In genomic region chr10:81596611-81597010, GRCm38 (mm10) we compare ENCODE assay signal across 8 mouse cellular contexts. TPM values are rescaled to one million over a fixed set of nuclear protein-coding genes. Genes with fewer than 3 reads are reported as not detected.
DNase-seq lines count a peak whose midpoint lies in the region; ATAC-seq and TF ChIP-seq lines count a peak whose summit lies in the region.

No protein-coding gene starts in this region.

- H3K27me3 ChIP-seq in intestine, postnatal 0 days (replicated peaks; ENCODE audit: control insufficient read depth, insufficient read depth, low read length): no peaks in the 10 kb centered on the region
- H3K27me3 ChIP-seq in myocyte (ENCODE audit: control insufficient read depth, insufficient read depth, insufficient read length): no peaks in the 10 kb centered on the region

- peaks cover 7% of the 10 kb centered on the region; the same call in 1 of the 2 replicates for H3K4me1 ChIP-seq in intestine, postnatal 0 days (replicated peaks; ENCODE audit: control insufficient read depth, insufficient read depth, low read length)

- peak overlapping the region; percentile 53 for H3K4me2 ChIP-seq in intestine, postnatal 0 days (replicated peaks; ENCODE audit: low read depth)
- peak overlapping the region; percentile 80 for H3K4me2 ChIP-seq in myocyte (ENCODE audit: low read depth)

- H3K9ac ChIP-seq in intestine, postnatal 0 days (ENCODE audit: low read depth, low read length): 0 out of 2 replicates have a peak overlapping the region, but pooled peaks have one; percentile 26

- DNase-seq in cerebellum, adult 9-11 months: peak; percentile 41
- no peak for DNase-seq in cerebellum, adult 8-10 months
- peak; percentile 93 for DNase-seq in MN1 (ENCODE audit: low spot score)
- peak; percentile 56 for DNase-seq in gastrocnemius, postnatal 25 days
- DNase-seq in layer of hippocampus, postnatal 25 days (ENCODE audit: extremely low spot score in 1 of 2, low spot score in 1 of 2): no peak

- no peak overlapping the region for H3K27ac ChIP-seq in intestine, postnatal 0 days (ENCODE audit: low read depth, low read length)

- ATAC-seq in intestine, postnatal 0 days: no peak
- no peak for ATAC-seq in cerebellum, adult (ENCODE audit: insufficient number of reproducible peaks, low FRiP score, low TSS enrichment)

- no peak for TF ChIP-seq POLR2A in myocyte (IDR thresholded peaks at IDR 0.05; ENCODE audit: insufficient read length, low read depth)

- H3K36me3 ChIP-seq in intestine, postnatal 0 days (ENCODE audit: control insufficient read depth, insufficient read depth): no peaks in the 10 kb centered on the region
- no peaks in the 10 kb centered on the region for H3K36me3 ChIP-seq in myocyte (ENCODE audit: control insufficient read depth, insufficient read depth)

- peak overlapping the region; percentile 11; the same call in 1 of the 2 replicates for H3K4me3 ChIP-seq in intestine, postnatal 0 days (ENCODE audit: low read depth, low read length)
- peak overlapping the region; percentile 14 for H3K4me3 ChIP-seq in myocyte

- TF ChIP-seq CTCF in intestine, postnatal 0 days (IDR thresholded peaks at IDR 0.05; ENCODE audit: low read depth): no peak

- 62% methylated on average over 10 of the region's 10 CpGs for WGBS in intestine, postnatal 0 days

- H3ac ChIP-seq in myocyte (ENCODE audit: control insufficient read depth, insufficient read length): no peak overlapping the region

- H3K79me2 ChIP-seq in myocyte (ENCODE audit: control insufficient read depth, insufficient read depth): no peaks in the 10 kb centered on the region

- no peaks in the 10 kb centered on the region for H3K9me3 ChIP-seq in intestine, postnatal 0 days (ENCODE audit: control insufficient read depth)

TF ChIP-seq in myocyte, 11 proteins besides CTCF, POLR2A, EP300 and RAD21:
- TF ChIP-seq CEBPB (IDR thresholded peaks at IDR 0.05; ENCODE audit: insufficient read depth, poor library complexity, severe bottlenecking) (peak; percentile 90), MYOG (IDR thresholded peaks at IDR 0.05; ENCODE audit: control insufficient read depth in 1 of 3, insufficient read depth in 1 of 3, insufficient read length in 2 of 3, low read depth in 2 of 3) (no peak)

RNA-seq across cellular contexts. Expression of gene Tle6, which starts 4.3 kb away (rescaled TPM):
- total RNA-seq in gastrocnemius, postnatal 25 days (2021): 1 to 10 TPM; 3.9 to 6.8 TPM
- 3.9 and 4.2 TPM in 2 replicates for polyA plus RNA-seq in intestine, postnatal 0 days (2015; fragmentation: Nextera tagmentation; extraction: Ambion mirVana)
- polyA plus RNA-seq in myocyte (2012; fragmentation: generic; extraction: Trizol): 15.3 TPM
- total RNA-seq in layer of hippocampus, postnatal 25 days (2021): 1 to 10 TPM; 1.7 to 4.1 TPM

RNA-seq across cellular contexts. Expression of gene BC025920, which starts 9.5 kb away (rescaled TPM):
- 1 to 10 TPM; 1.8 to 2.5 TPM for total RNA-seq in gastrocnemius, postnatal 25 days (2021)
- polyA plus RNA-seq in intestine, postnatal 0 days (2015; fragmentation: Nextera tagmentation; extraction: Ambion mirVana): 0.18 and 0.20 TPM in 2 replicates
- polyA plus RNA-seq in myocyte (2012; fragmentation: generic; extraction: Trizol): 0.78 TPM
- 1 to 10 TPM; 4.2 to 4.4 TPM for total RNA-seq in layer of hippocampus, postnatal 25 days (2021)

RNA-seq across cellular contexts. Expression of gene Tle2, which starts 22.2 kb away (rescaled TPM):
- total RNA-seq in gastrocnemius, postnatal 25 days (2021): 1 to 10 TPM; 5.3 to 6.2 TPM
- polyA plus RNA-seq in intestine, postnatal 0 days (2015; fragmentation: Nextera tagmentation; extraction: Ambion mirVana): 3.0 and 5.2 TPM in 2 replicates
- polyA plus RNA-seq in myocyte (2012; fragmentation: generic; extraction: Trizol): 11.3 TPM
- 10 to 100 TPM; 22.5 to 32.3 TPM for total RNA-seq in layer of hippocampus, postnatal 25 days (2021)

RNA-seq across cellular contexts. Expression of gene Sirt6, which starts 31.0 kb away (rescaled TPM):
- total RNA-seq in gastrocnemius, postnatal 25 days (2021): 1 to 10 TPM; 3.8 to 5.2 TPM
- 13.5 and 13.9 TPM in 2 replicates for polyA plus RNA-seq in intestine, postnatal 0 days (2015; fragmentation: Nextera tagmentation; extraction: Ambion mirVana)
- 28.0 TPM for polyA plus RNA-seq in myocyte (2012; fragmentation: generic; extraction: Trizol)
- 10 to 100 TPM; 23.5 to 30.9 TPM for total RNA-seq in layer of hippocampus, postnatal 25 days (2021)

RNA-seq across cellular contexts. Expression of gene Ankrd24, which starts 31.7 kb away (rescaled TPM):
- 1 to 10 TPM; 5.9 to 9.5 TPM for total RNA-seq in gastrocnemius, postnatal 25 days (2021)
- 3.5 and 4.2 TPM in 2 replicates for polyA plus RNA-seq in intestine, postnatal 0 days (2015; fragmentation: Nextera tagmentation; extraction: Ambion mirVana)
- 11.8 TPM for polyA plus RNA-seq in myocyte (2012; fragmentation: generic; extraction: Trizol)
- 10 to 100 TPM; 30.8 to 39.0 TPM for total RNA-seq in layer of hippocampus, postnatal 25 days (2021)

Comparison
In these comparisons a context has a peak if more than half of its experiments do, and no peak if none do; other contexts are left out.
1. DNase-seq: peak in cerebellum, adult 9-11 months (single experiment), MN1 (single experiment) and gastrocnemius, postnatal 25 days (single experiment); none in cerebellum, adult 8-10 months (single experiment) and layer of hippocampus, postnatal 25 days (0 of 2).